Mouse (Mus musculus) olfactory bulb, adult 2 months (tissue): ENCODE data around the gene Zfp704.

Experiments used
- CTCF ChIP-seq: fragments of 200-500 bp; IDR thresholded peaks from 2 replicates; pipeline ENCODE4 v1.5.1; 2012; ENCODE audit warnings: low read depth, mild to moderate bottlenecking, low read length, moderate library complexity; ENCODE audit not compliant: insufficient read depth
- POLR2A ChIP-seq: fragments of 200-500 bp; IDR thresholded peaks from 2 replicates; pipeline ENCODE4 v1.6.1; 2012; ENCODE audit warnings: mild to moderate bottlenecking, low read depth, low read length, moderate library complexity; ENCODE audit not compliant: insufficient read depth

- no peak for TF ChIP-seq CTCF
- no peak for TF ChIP-seq POLR2A
Observed at GRCm38 (mm10) chr3:9439619-9440286, 170.1 kb downstream of the Zfp704 start.
